Mouse (Mus musculus) small intestine, adult 10 weeks (tissue): ENCODE measurements around the gene Olig1. TPM values are rescaled to one million over a fixed set of nuclear protein-coding genes. Genes with fewer than 3 reads are reported as not detected.

Source experiments
- polyA plus RNA-seq: library from polyadenylated mRNA; stranded (reverse); fragments of 350-450 nt; fragmentation: Illumina TruSeq; extraction: RNeasy Lipid Tissue Mini Kit (QIAGEN cat#74804); gene quantifications from one replicate; pipeline ENCODE4 v1.2.3, GENCODE M21; 2014; ENCODE audit warnings: low replicate concordance

Gene Olig1
- not detected for polyA plus RNA-seq

DNA sequence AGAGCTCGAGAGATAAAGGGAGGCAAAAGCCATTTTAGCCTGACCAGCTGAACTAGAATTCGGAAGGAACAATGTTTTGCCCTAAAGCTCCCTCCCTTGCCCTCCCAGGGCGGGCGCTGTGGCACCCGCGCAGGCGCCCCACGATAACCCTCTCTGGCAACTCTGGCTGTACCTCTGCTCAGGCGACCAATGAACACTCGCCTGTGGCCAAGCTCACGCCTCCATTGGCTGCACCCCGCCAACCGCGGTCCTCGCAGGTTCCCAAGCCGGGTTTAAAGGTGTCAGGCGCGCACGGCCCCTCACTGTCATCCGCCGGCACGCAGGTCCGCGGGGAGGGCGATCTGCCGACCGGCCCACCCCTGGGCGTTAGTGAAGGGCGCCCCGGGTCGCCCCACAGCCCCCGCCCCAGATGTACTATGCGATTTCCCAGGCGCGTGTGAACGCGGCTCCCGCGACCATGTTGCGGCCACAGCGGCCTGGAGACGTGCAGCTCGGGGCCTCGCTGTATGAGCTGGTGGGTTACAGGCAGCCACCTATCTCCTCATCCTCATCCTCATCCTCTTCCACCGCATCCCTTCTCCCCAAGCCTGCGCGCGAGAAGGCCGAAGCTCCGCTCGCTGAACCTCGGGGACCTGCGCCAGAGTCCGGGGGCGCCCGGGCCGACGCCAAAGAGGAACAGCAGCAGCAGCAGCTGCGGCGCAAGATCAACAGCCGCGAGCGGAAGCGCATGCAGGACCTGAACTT lies at the start of gene Olig1:
Gene Olig1, plus strand, starts transcription at position 305 of the 744 bp plus-strand sequence.

DNA sequence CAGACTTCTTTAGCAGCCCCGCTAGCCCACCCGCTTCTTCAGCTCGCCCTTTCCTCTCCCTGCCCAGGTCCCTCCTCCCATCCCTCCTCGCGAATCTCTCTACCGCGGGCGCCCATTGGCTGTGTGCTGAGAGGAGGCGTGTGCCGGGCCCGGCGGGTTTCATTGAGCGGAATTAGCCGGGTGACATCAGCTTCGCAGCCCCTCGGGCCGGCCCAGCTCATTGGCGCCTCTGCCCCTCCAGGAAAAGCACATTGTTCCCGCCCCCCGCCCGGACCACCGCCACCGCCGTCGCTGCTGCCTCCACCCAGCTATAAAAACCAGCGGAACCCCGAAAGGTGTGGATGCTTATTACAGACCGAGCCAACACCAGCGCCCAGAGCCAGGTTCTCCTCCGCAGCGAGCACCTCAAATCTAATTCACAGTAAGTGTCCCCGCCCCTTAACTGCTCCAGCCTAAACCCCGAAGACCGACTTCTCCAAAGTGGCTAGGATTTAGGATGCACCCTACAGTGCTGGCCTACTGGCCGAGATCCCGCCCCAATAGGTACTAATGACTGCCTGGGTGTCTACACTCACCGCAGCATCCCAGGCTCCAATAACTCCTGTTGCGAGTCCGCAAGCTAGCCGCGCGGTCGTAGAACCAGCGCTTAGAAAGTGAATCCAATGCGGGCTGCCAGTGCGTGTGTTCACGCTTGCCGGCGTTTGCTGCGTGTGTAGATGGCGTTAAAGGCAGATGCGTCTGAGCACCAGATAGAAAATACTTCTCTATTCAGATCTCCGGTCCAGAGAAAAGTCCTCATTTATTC lies 44.1 kb upstream of the Olig1 start, which contains the start of gene Olig2:
Gene Olig2, plus strand, starts transcription at position 225 of the 805 bp plus-strand sequence.

Other genes with a start within 250 kb of the Olig1 start
- 169 TPM for gene Paxbp1, start 225.2 kb upstream of the Olig1 start, polyA plus RNA-seq
- 2.0 TPM for gene 4932438H23Rik, start 174.7 kb upstream of the Olig1 start, polyA plus RNA-seq
- not detected for gene Olig2, start 44.3 kb upstream of the Olig1 start, polyA plus RNA-seq
- gene Ifnar2, start 103.0 kb downstream of the Olig1 start, polyA plus RNA-seq: 83.9 TPM
- not detected for gene Gm21970, start 121.9 kb downstream of the Olig1 start, polyA plus RNA-seq
- gene Il10rb, start 136.4 kb downstream of the Olig1 start, polyA plus RNA-seq: 95.2 TPM
- gene Ifnar1, start 215.5 kb downstream of the Olig1 start, polyA plus RNA-seq: 71.9 TPM